Mouse (Mus musculus) hindbrain, embryonic 16.5 days (tissue): ENCODE measurements around the gene Mrpl17. TPM values are rescaled to one million over a fixed set of nuclear protein-coding genes. Genes with fewer than 3 reads are reported as not detected.

ENCODE experiments used
- ATAC-seq: fragments of 200-750 bp; cut with Nextera tagmentation; 2 replicates; pipeline ENCODE4 v1.8.0; 2017; ENCODE audit warnings: moderate TSS enrichment, moderate library complexity
- H3K27ac ChIP-seq: fragments of 300-500 bp; sonication (generic); 2 replicates; pipeline ENCODE4 v1.5.1; 2014; ENCODE audit warnings: low read depth, mild to moderate bottlenecking, control low read depth, low read length, moderate library complexity
- H3K27me3 ChIP-seq: fragments of 300-500 bp; sonication (generic); replicated peaks from 2 replicates; pipeline ENCODE4 v1.6.1; 2014; ENCODE audit warnings: low read length; ENCODE audit not compliant: control insufficient read depth, insufficient read depth
- H3K36me3 ChIP-seq: fragments of 300-500 bp; sonication (generic); 2 replicates; pipeline ENCODE4 v1.6.1; 2014; ENCODE audit warnings: mild to moderate bottlenecking, low read length, moderate library complexity, mixed read lengths; ENCODE audit not compliant: control insufficient read depth, insufficient read depth
- H3K4me1 ChIP-seq: fragments of 300-500 bp; sonication (generic); 2 replicates; pipeline ENCODE4 v1.6.1; 2014; ENCODE audit warnings: low read depth, low read length; ENCODE audit not compliant: control insufficient read depth, insufficient read depth
- H3K4me2 ChIP-seq: fragments of 300-500 bp; sonication (generic); 2 replicates; pipeline ENCODE4 v1.6.1; 2014; ENCODE audit warnings: mild to moderate bottlenecking, low read length, control low read depth, moderate library complexity
- H3K4me3 ChIP-seq: fragments of 300-500 bp; sonication (generic); 2 replicates; pipeline ENCODE4 v1.5.1; 2014; ENCODE audit warnings: mild to moderate bottlenecking, low read length, control low read depth, moderate library complexity
- H3K9ac ChIP-seq: fragments of 300-500 bp; sonication (generic); 2 replicates; pipeline ENCODE4 v1.6.1; 2014; ENCODE audit warnings: low read depth, mild to moderate bottlenecking, control low read depth, low read length, moderate library complexity
- H3K9me3 ChIP-seq: fragments of 300-500 bp; sonication (generic); 2 replicates; pipeline ENCODE4 v1.6.1; 2014; ENCODE audit warnings: mild to moderate bottlenecking, low read length, moderate library complexity; ENCODE audit not compliant: control insufficient read depth
- WGBS: fragments of 180-500 bp; shearing (Covaris S2); extraction: QIAGEN DNeasy Blood & Tissue Kit; methylation state at CpG from one replicate; pipeline ENCODE4 v1.1.7; 2014; 5-methylcytosine and 5-hydroxymethylcytosine counted together
- polyA plus RNA-seq: library from polyadenylated mRNA; unstranded; fragments of >200 nt; fragmentation: Nextera tagmentation; extraction: Ambion mirVana; gene quantifications from 2 replicates; pipeline ENCODE4 v1.2.1, GENCODE M21; 2015

The Mrpl17 gene
- polyA plus RNA-seq, 1 experiment from 2014 or later = 204 TPM

GRCm38 (mm10) chr7:105753281-105753680 is 57.6 kb downstream of the Mrpl17 start:
- 93% methylated on average over 10 of the region's 10 CpGs for WGBS
- Histone ChIP-seq H3K4me3 (no peak overlapping the region), H3K9me3 (no peaks in the 10 kb centered on the region), H3K4me1 (peaks cover 5% of the 10 kb centered on the region), H3K4me2 (no peak overlapping the region), H3K36me3 (peaks cover 45% of the 10 kb centered on the region), H3K27me3 (no peaks in the 10 kb centered on the region), H3K27ac (no peak overlapping the region), H3K9ac (no peak overlapping the region)
- ATAC-seq = no peak

Other genes with a start within 250 kb of the Mrpl17 start
- 344 and 354 TPM in 2 replicates for gene Apbb1, start 229.4 kb downstream of the Mrpl17 start, polyA plus RNA-seq
- gene Hpx, start 211.0 kb downstream of the Mrpl17 start, polyA plus RNA-seq = 0.18 and 0.20 TPM in 2 replicates
- 108 and 119 TPM in 2 replicates for gene Trim3, start 177.5 kb downstream of the Mrpl17 start, polyA plus RNA-seq
- gene Timm10b, start 171.0 kb downstream of the Mrpl17 start, polyA plus RNA-seq = 145 and 159 TPM in 2 replicates
- 85.2 and 91.1 TPM in 2 replicates for gene Arfip2, start 170.7 kb downstream of the Mrpl17 start, polyA plus RNA-seq
- 7.9 and 9.7 TPM in 2 replicates for gene Gm45799, start 170.5 kb downstream of the Mrpl17 start, polyA plus RNA-seq
- gene Dnhd1, start 160.3 kb downstream of the Mrpl17 start, polyA plus RNA-seq = 1.5 and 1.6 TPM in 2 replicates
- 172 and 211 TPM in 2 replicates for gene Ilk, start 74.5 kb downstream of the Mrpl17 start, polyA plus RNA-seq
- gene Rrp8, start 73.7 kb downstream of the Mrpl17 start, polyA plus RNA-seq = 26.3 and 26.4 TPM in 2 replicates
- gene Taf10, start 66.7 kb downstream of the Mrpl17 start, polyA plus RNA-seq = 87.5 and 91.0 TPM in 2 replicates
- gene Tpp1, start 58.9 kb downstream of the Mrpl17 start, polyA plus RNA-seq = 56.1 and 58.1 TPM in 2 replicates
- gene Dchs1, start 23.4 kb downstream of the Mrpl17 start, polyA plus RNA-seq = 9.8 and 12.3 TPM in 2 replicates
- 0.19 TPM in 1 of 2 replicates, not detected in the other for gene Gm4070, start 142.9 kb upstream of the Mrpl17 start, polyA plus RNA-seq